Mouse (Mus musculus) spleen, adult 2 months (tissue): ENCODE results near the gene Mkrn1. TPM values are rescaled to one million over a fixed set of nuclear protein-coding genes. Genes with fewer than 3 reads are reported as not detected.

Experiments used
- DNase-seq, 2 experiments: peaks; one replicate each; pipeline versions ENCODE4 v3.0.0 to v3.0.0-alpha.2; 2012 to 2021; ENCODE audit warnings: low spot score in 2 of 2, low read depth in 1 of 2
- H3K27ac ChIP-seq: fragments of 200-500 bp; 2 replicates; pipeline ENCODE4 v1.5.1; 2012; ENCODE audit warnings: low read length, inconsistent platforms; ENCODE audit not compliant: insufficient read depth
- H3K27me3 ChIP-seq: fragments of 200-500 bp; 2 replicates; pipeline ENCODE4 v1.6.1; 2012; ENCODE audit warnings: mild to moderate bottlenecking, moderate library complexity, low read length, inconsistent platforms; ENCODE audit not compliant: control insufficient read depth, insufficient read depth
- H3K36me3 ChIP-seq: fragments of 200-500 bp; 2 replicates; pipeline ENCODE4 v1.6.1; 2012; ENCODE audit warnings: mild to moderate bottlenecking, low read length, inconsistent platforms; ENCODE audit not compliant: control insufficient read depth, insufficient read depth
- H3K4me1 ChIP-seq: fragments of 200-500 bp; 2 replicates; pipeline ENCODE4 v1.6.1; 2011; ENCODE audit warnings: inconsistent platforms; ENCODE audit not compliant: control insufficient read depth, insufficient read depth, insufficient read length
- H3K4me3 ChIP-seq: fragments of 200-500 bp; 2 replicates; pipeline ENCODE4 v1.5.1; 2011; ENCODE audit warnings: mild to moderate bottlenecking, inconsistent platforms; ENCODE audit not compliant: insufficient read depth, insufficient read length; ENCODE audit errors: extremely low read depth
- CTCF ChIP-seq: fragments of 200-500 bp; IDR thresholded peaks from 2 replicates; pipeline ENCODE4 v1.5.1; 2011; ENCODE audit warnings: mild to moderate bottlenecking, inconsistent platforms; ENCODE audit not compliant: insufficient read depth, insufficient read length, insufficient replicate concordance; ENCODE audit errors: extremely low read depth
- POLR2A ChIP-seq: fragments of 200-500 bp; IDR thresholded peaks from 2 replicates; pipeline ENCODE4 v1.6.1; 2011; ENCODE audit warnings: low read depth, low read length, inconsistent platforms
- WGBS: fragments of 180-500 bp; shearing (Covaris S2); methylation state at CpG from one replicate; pipeline ENCODE4 v1.1.7; 2018; 5-methylcytosine and 5-hydroxymethylcytosine counted together
- polyA plus RNA-seq: library from polyadenylated mRNA; depleted of rRNA; stranded (reverse); fragments of >200 nt; gene quantifications from 2 replicates; pipeline ENCODE4 v1.2.3, GENCODE M21; 2012

Gene Mkrn1
- polyA plus RNA-seq, 1 experiment = 131 TPM

- no peak overlapping the region for H3K27ac ChIP-seq
- no peak overlapping the region for H3K4me3 ChIP-seq
- no peak for DNase-seq
- 59% methylated on average over 11 of the region's 11 CpGs for WGBS
- TF ChIP-seq POLR2A = no peak
- TF ChIP-seq CTCF = no peak
- no peaks in the 10 kb centered on the region for H3K4me1 ChIP-seq
- no peaks in the 10 kb centered on the region for H3K27me3 ChIP-seq
- H3K36me3 ChIP-seq = no peaks in the 10 kb centered on the region
Observed at GRCm38 (mm10) chr6:39430722-39431121, 10.5 kb upstream of the Mkrn1 start.

- no peak for TF ChIP-seq POLR2A
- Histone ChIP-seq H3K36me3 (no peaks in the 10 kb centered on the region), H3K27ac (no peak overlapping the region; the same call in 1 of the 2 replicates), H3K4me3 (no peak overlapping the region), H3K4me1 (no peaks in the 10 kb centered on the region), H3K27me3 (no peaks in the 10 kb centered on the region)
- DNase-seq = no peak
- 79% methylated on average over 6 of the region's 6 CpGs for WGBS
Observed at GRCm38 (mm10) chr6:39429007-39429788, 8.9 kb upstream of the Mkrn1 start.

GRCm38 (mm10) chr6:39427276-39428003 lies 7.2 kb upstream of the Mkrn1 start:
- H3K36me3 ChIP-seq = no peaks in the 10 kb centered on the region
- H3K27ac ChIP-seq = no peak overlapping the region
- no peaks in the 10 kb centered on the region for H3K4me1 ChIP-seq
- DNase-seq = no peak
- WGBS = 73% methylated on average over 4 of the region's 4 CpGs
- no peak overlapping the region for H3K4me3 ChIP-seq
- no peaks in the 10 kb centered on the region for H3K27me3 ChIP-seq
- no peak for TF ChIP-seq CTCF
- TF ChIP-seq POLR2A = no peak

GRCm38 (mm10) chr6:39426725-39427124 lies 6.5 kb upstream of the Mkrn1 start:
- no peak overlapping the region for H3K27ac ChIP-seq

GRCm38 (mm10) chr6:39425181-39425580 lies 4.9 kb upstream of the Mkrn1 start:
- no peak overlapping the region for H3K4me3 ChIP-seq
- H3K36me3 ChIP-seq = no peaks in the 10 kb centered on the region
- 77% methylated on average over 2 of the region's 2 CpGs for WGBS
- H3K27ac ChIP-seq = no peak overlapping the region
- H3K27me3 ChIP-seq = no peaks in the 10 kb centered on the region
- TF ChIP-seq POLR2A (no peak), CTCF (no peak)
- DNase-seq = no peak
- no peaks in the 10 kb centered on the region for H3K4me1 ChIP-seq

More at GRCm38 (mm10) chr6:39426725-39427124, 6.5 kb upstream of the Mkrn1 start:
- DNase-seq = no peak
- TF ChIP-seq POLR2A (no peak), CTCF (no peak)
- 86% methylated on average over 4 of the region's 4 CpGs for WGBS
- H3K4me1 ChIP-seq = no peaks in the 10 kb centered on the region
- no peaks in the 10 kb centered on the region for H3K36me3 ChIP-seq
- no peaks in the 10 kb centered on the region for H3K27me3 ChIP-seq
- H3K4me3 ChIP-seq = no peak overlapping the region

- TF ChIP-seq CTCF = no peak
- H3K27ac ChIP-seq = peak overlapping the region; percentile 22; the same call in 1 of the 2 replicates
- no peak overlapping the region for H3K4me3 ChIP-seq
- WGBS = 84% methylated on average over 7 of the region's 7 CpGs
- DNase-seq = no peak
- no peaks in the 10 kb centered on the region; the same call in 1 of the 2 replicates for H3K4me1 ChIP-seq
- no peaks in the 10 kb centered on the region for H3K36me3 ChIP-seq
- no peaks in the 10 kb centered on the region for H3K27me3 ChIP-seq
Observed at GRCm38 (mm10) chr6:39423686-39424085, 3.4 kb upstream of the Mkrn1 start.

GRCm38 (mm10) chr6:39423130-39423551 lies 2.9 kb upstream of the Mkrn1 start:
- H3K36me3 ChIP-seq = no peaks in the 10 kb centered on the region
- no peaks in the 10 kb centered on the region; the same call in 1 of the 2 replicates for H3K4me1 ChIP-seq
- no peak for DNase-seq
- TF ChIP-seq CTCF (no peak), POLR2A (no peak)
- H3K4me3 ChIP-seq = no peak overlapping the region
- H3K27me3 ChIP-seq = no peaks in the 10 kb centered on the region
- WGBS = 76% methylated on average over 6 of the region's 6 CpGs
- peak overlapping the region; percentile 22; the same call in 1 of the 2 replicates for H3K27ac ChIP-seq
